Mouse (Mus musculus): ENCODE measurements at regions not wholly inside any gene's neighbourhood (a gene's known extent, or its start where the extent isn't known, plus 50 kb on each side); places are given as distances from the start of the nearest gene placed in this dataset.

GRCm38 (mm10) chr15:11774717-11775116 lies 132.4 kb downstream of the Npr3 start:
- in situ Hi-C loops (cut with MboI, MseI) = loop anchor here (10.0 kb wide), 1 partner anchor 200 kb away; no protein-coding TSS in a partner anchor

GRCm38 (mm10) chr15:11770596-11770995 lies 136.5 kb downstream of the Npr3 start:
- in situ Hi-C loops (cut with MboI, MseI) = loop anchor here (10.0 kb wide), 1 partner anchor 196 kb away; no protein-coding TSS in a partner anchor

- in situ Hi-C loops (cut with MboI, MseI) = no loop called here
These were observed 149.1 kb downstream of the Npr3 start for GRCm38 (mm10) chr15:11757963-11758362.

GRCm38 (mm10) chr15:11756786-11757185 lies 150.3 kb downstream of the Npr3 start:
- in situ Hi-C loops (cut with MboI, MseI) = no loop called here

- in situ Hi-C loops (cut with MboI, MseI) = no loop called here
These were observed 153.9 kb downstream of the Npr3 start for GRCm38 (mm10) chr15:11753216-11753615.

- in situ Hi-C loops (cut with MboI, MseI) = no loop called here
These were observed 156.2 kb downstream of the Npr3 start for GRCm38 (mm10) chr15:11750893-11751292.

- in situ Hi-C loops (cut with MboI, MseI) = no loop called here
These were observed 157.6 kb downstream of the Npr3 start for GRCm38 (mm10) chr15:11749509-11749908.

GRCm38 (mm10) chr15:11748306-11748705 lies 158.8 kb downstream of the Npr3 start:
- in situ Hi-C loops (cut with MboI, MseI) = no loop called here

GRCm38 (mm10) chr15:11746754-11747153 lies 160.3 kb downstream of the Npr3 start:
- in situ Hi-C loops (cut with MboI, MseI) = no loop called here

- in situ Hi-C loops (cut with MboI, MseI) = no loop called here
These were observed 161.3 kb downstream of the Npr3 start for GRCm38 (mm10) chr15:11745629-11746372.

- in situ Hi-C loops (cut with MboI, MseI) = no loop called here
These were observed 162.2 kb downstream of the Npr3 start for GRCm38 (mm10) chr15:11744903-11745302.

- in situ Hi-C loops (cut with MboI, MseI) = no loop called here
These were observed 162.8 kb downstream of the Npr3 start for GRCm38 (mm10) chr15:11744296-11744695.

GRCm38 (mm10) chr15:11742820-11743219 lies 164.3 kb downstream of the Npr3 start:
- in situ Hi-C loops (cut with MboI, MseI) = no loop called here

- in situ Hi-C loops (cut with MboI, MseI) = no loop called here
These were observed 164.7 kb downstream of the Npr3 start for GRCm38 (mm10) chr15:11742346-11742729.

- in situ Hi-C loops (cut with MboI, MseI) = no loop called here
These were observed 165.3 kb downstream of the Npr3 start for GRCm38 (mm10) chr15:11741598-11742345.

- in situ Hi-C loops (cut with MboI, MseI) = no loop called here
These were observed 169.6 kb downstream of the Npr3 start for GRCm38 (mm10) chr15:11737436-11738000.

GRCm38 (mm10) chr15:11734639-11735265 lies 172.3 kb downstream of the Npr3 start:
- in situ Hi-C loops (cut with MboI, MseI) = no loop called here

- in situ Hi-C loops (cut with MboI, MseI) = no loop called here
These were observed 177.7 kb downstream of the Npr3 start for GRCm38 (mm10) chr15:11729381-11729780.

GRCm38 (mm10) chr15:11725620-11726530 lies 181.2 kb downstream of the Npr3 start:
- in situ Hi-C loops (cut with MboI, MseI) = no loop called here

GRCm38 (mm10) chr15:11720645-11721044 lies 186.4 kb downstream of the Npr3 start:
- in situ Hi-C loops (cut with MboI, MseI) = no loop called here

Data from T-helper 1 cell (primary cell).